Mouse (Mus musculus): ENCODE measurements around the gene Chit1. TPM values are rescaled to one million over a fixed set of nuclear protein-coding genes. Genes with fewer than 3 reads are reported as not detected.

Chit1 gene
- not detected in 2 replicates for polyA plus RNA-seq (2015; fragmentation: Nextera tagmentation; extraction: Ambion mirVana)

DNA sequence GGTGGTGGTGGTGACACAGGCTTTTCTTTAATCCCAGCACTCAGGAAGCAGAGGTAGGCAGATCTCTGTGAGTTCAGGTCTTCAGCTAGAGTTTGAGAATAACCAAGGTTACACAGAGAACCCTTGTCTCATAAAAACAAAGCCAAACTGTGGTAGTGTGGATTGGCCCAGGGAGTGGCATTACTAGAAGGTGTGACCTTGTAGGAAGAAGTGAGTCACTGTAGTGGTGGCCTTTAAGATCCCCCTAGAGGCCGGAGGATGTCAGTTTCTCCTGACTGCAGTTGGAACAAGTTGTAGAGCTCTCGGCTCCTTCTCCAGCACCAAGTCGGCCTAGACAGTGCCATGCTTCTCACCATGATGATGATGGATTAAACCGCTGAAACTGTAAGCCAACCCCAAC lies at the start of gene Chit1:
Gene Chit1 (plus strand): TSS at position 264 of the 400 bp plus-strand sequence.
- no peak within 1 kb of the TSS for H3K4me2 ChIP-seq (replicated peaks)
- 73% methylated on average over 4 of the region's 4 CpGs for WGBS
- H3K4me3 ChIP-seq (replicated peaks): no peak within 1 kb of the TSS
- no peaks in the 10 kb centered on the region for H3K36me3 ChIP-seq
- no peak within 1 kb of the TSS for H3K27ac ChIP-seq
- H3K4me1 ChIP-seq (replicated peaks): no peaks in the 10 kb centered on the region
- H3K9me3 ChIP-seq: no peaks in the 10 kb centered on the region
- H3K27me3 ChIP-seq (replicated peaks): no peaks in the 10 kb centered on the region
- no peak for ATAC-seq
- no peak within 1 kb of the TSS for H3K9ac ChIP-seq

DNA sequence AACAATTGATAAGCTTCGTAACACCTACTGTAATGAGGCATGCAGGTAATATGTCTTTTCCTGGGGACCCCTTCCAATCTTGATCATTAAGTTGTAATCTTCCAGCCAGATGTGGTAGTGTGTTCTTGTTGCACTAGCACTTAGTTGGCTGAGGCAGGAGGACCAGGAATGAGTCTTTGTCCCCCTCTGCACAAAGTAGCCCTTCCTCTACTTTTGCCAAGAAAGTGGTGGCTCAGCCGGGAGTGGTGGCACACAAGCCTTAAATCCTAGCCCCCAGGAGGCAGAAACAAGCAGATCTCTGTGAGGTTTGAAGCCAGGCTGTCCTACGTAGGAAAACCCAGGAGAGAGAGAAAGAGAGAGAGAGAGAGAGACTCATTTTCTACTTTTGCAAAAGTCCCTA lies 49.1 kb upstream of the Chit1 start:
- H3K9ac ChIP-seq: no peak overlapping the region
- no peak for ATAC-seq
- no peaks in the 10 kb centered on the region for H3K36me3 ChIP-seq
- no peaks in the 10 kb centered on the region for H3K27me3 ChIP-seq (replicated peaks)
- peak overlapping the region; percentile 99 for H3K27ac ChIP-seq
- 76% methylated on average over 3 of the region's 3 CpGs for WGBS
- no peaks in the 10 kb centered on the region for H3K9me3 ChIP-seq
- H3K4me2 ChIP-seq (replicated peaks): peak overlapping the region; percentile 80; the same call in 1 of the 2 replicates
- H3K4me1 ChIP-seq (replicated peaks): peaks cover 66% of the 10 kb centered on the region
- H3K4me3 ChIP-seq (replicated peaks): no peak overlapping the region

DNA sequence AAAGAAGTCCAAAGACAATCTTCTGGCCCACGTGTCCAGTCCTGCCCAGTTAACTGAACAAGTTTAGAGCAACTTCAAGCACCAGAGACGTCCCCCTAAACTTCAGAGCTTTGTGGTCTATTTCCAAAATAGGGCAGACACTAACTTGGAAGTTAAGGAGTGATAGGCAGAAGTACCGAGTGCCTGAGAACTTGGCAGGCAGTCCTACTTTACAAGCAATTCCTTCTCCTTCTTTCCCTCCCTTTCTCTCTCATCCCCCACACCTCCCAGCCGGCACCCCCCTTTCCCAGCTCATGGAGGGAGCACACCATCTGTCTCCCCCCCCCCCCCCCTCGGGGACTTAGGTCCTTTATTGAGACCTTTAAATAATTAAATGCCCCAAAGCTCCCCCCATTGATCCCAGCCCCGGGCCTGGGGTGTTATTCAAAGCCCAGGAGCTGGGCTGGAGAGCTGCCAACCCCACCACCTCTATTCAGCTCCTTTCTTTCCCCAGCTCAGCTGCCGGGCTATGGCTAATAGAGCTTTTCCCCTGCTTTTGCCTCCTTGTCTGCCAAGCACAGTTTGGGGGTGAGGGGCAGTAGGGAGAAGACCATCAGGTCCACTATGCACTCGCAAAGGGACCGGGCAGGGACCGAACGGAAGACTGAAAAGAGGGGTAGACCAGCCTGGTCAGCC lies 48.5 kb upstream of the Chit1 start:
- Histone ChIP-seq H3K4me2 (replicated peaks) (peak overlapping the region; percentile 47), H3K9ac (no peak overlapping the region), H3K4me1 (replicated peaks) (peaks cover 69% of the 10 kb centered on the region), H3K4me3 (replicated peaks) (no peak overlapping the region), H3K36me3 (no peaks in the 10 kb centered on the region), H3K27ac (peak overlapping the region; percentile 99), H3K9me3 (no peaks in the 10 kb centered on the region), H3K27me3 (replicated peaks) (no peaks in the 10 kb centered on the region)
- 27% methylated on average over 11 of the region's 11 CpGs for WGBS
- no peak for ATAC-seq

DNA sequence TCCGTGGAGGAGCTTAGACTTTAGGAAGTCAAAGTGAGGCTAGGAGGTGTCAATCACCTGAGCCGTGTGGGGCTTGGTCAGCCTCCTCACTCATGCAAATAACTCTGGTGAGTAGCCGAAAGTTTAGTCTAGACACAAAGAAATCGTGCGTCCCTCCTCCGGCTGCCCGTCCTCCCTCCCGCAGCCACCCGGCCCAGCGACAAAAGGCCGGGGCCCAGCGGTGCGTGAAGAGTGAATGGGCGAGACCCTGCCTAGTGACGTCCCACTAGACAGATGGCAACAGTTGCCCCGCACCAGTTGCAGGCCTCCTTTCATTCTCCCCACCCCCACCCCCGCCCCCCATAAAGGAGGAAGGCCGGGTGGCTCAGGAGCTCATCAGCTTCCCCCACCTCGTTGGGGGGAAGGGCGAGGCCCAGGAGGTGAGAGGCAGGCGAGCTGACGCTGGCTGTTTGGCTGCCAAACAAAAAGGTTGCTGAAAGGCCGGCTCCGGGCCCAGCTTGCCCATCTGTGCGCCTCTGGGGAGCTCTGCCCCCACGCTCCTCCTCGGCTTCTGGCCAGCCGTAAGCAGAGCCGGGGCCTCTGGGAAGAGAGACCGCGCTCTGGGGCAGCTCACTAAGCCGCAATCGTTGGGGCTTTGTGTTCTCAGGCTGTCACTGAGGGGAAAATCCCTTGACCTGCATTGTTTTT lies 47.8 kb upstream of the Chit1 start:
- no peaks in the 10 kb centered on the region for H3K27me3 ChIP-seq (replicated peaks)
- H3K9me3 ChIP-seq: no peaks in the 10 kb centered on the region
- H3K4me3 ChIP-seq (replicated peaks): 0 out of 2 replicates have a peak overlapping the region, but pooled peaks have one; percentile 3
- peak overlapping the region; percentile 99 for H3K27ac ChIP-seq
- peaks cover 70% of the 10 kb centered on the region for H3K4me1 ChIP-seq (replicated peaks)
- H3K4me2 ChIP-seq (replicated peaks): peak overlapping the region; percentile 47
- H3K36me3 ChIP-seq: no peaks in the 10 kb centered on the region
- 10% methylated on average over 33 of the region's 33 CpGs for WGBS
- ATAC-seq: no peak
- H3K9ac ChIP-seq: peak overlapping the region; percentile 33

DNA sequence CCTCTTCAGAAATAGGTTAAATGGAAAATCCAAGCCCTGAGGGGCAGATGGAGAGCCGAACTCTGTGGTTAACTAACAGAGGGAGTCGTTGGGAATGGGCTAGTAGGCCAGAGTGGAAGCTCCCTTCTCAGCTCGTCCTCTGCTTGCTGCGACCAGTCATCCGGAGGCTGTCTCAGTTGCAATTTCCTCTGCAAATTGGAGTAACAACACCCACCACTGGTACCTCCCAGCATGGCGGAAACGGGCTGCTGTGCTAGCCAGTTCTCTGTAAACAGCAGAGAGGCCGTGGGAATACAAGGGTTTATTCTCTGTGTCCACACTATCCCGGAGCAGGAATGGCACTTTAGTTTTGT lies 47.3 kb upstream of the Chit1 start:
- no peaks in the 10 kb centered on the region for H3K27me3 ChIP-seq (replicated peaks)
- no peaks in the 10 kb centered on the region for H3K9me3 ChIP-seq
- H3K9ac ChIP-seq: no peak overlapping the region; the same call in 1 of the 2 replicates
- peaks cover 69% of the 10 kb centered on the region for H3K4me1 ChIP-seq (replicated peaks)
- no peaks in the 10 kb centered on the region for H3K36me3 ChIP-seq
- H3K4me2 ChIP-seq (replicated peaks): peak overlapping the region; percentile 47
- H3K27ac ChIP-seq: peak overlapping the region; percentile 99
- no peak for ATAC-seq
- no peak overlapping the region for H3K4me3 ChIP-seq (replicated peaks)
- WGBS: 34% methylated on average over 9 of the region's 9 CpGs

DNA sequence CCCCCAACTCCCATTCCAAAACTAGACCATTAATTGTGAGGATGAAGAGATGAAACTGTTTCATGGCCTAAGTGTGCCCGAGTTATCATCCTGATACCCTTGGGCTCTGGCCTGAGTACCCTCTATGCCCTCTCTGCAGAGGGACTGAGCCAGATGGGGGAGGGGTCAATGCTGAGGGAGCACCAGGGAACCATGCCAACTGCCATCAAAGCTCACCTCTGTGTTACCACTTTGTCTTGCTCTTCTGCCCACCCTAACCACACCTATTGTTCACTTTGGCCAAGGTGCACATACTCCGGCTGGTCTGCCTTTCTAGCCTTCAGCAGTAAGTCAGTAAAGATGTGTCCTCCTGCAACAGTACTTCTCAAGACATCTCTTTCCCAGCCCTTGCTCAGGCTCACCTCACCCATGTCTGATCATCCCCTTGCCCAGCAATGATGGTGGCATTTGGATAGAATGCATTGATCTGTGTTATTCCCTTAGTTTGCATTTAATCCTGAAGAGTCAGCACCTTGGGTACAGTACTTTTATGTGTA lies 46.7 kb upstream of the Chit1 start:
- no peak for ATAC-seq
- H3K4me1 ChIP-seq (replicated peaks): peaks cover 69% of the 10 kb centered on the region
- no peak overlapping the region for H3K4me2 ChIP-seq (replicated peaks)
- H3K9me3 ChIP-seq: no peaks in the 10 kb centered on the region
- peak overlapping the region; percentile 99 for H3K27ac ChIP-seq
- H3K4me3 ChIP-seq (replicated peaks): no peak overlapping the region
- H3K9ac ChIP-seq: no peak overlapping the region
- no peaks in the 10 kb centered on the region for H3K27me3 ChIP-seq (replicated peaks)
- no peaks in the 10 kb centered on the region for H3K36me3 ChIP-seq
- 96% methylated on average over 2 of the region's 2 CpGs for WGBS

DNA sequence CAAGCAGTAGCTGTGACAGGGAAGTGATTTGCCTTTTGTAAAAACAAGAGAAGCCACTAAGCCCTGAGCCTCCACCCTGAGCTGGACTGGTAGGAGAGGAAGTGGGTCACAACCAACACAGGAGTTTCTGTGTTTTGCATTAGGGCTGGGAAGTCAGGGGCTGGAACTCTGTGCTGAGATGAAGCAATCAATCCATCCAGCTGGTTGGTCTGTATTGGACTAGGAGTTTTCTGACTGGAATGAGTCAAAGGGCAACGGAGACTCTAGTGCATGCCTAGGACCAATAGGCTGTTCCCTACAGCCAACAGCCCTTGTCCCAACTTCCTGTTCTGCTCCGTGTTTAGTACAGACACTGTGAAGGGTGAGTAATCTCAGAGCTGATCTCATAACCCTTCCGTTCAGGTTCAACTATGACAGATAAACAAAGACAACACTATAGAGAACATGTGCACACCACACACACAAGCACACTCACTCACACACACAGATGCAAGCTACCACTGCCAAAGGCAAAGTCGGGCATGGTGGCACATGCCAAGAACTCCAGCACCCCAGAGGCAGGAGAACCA lies 45.7 kb upstream of the Chit1 start:
- 32% methylated on average over 4 of the region's 4 CpGs for WGBS
- Histone ChIP-seq H3K4me1 (replicated peaks) (peaks cover 70% of the 10 kb centered on the region), H3K27me3 (replicated peaks) (no peaks in the 10 kb centered on the region), H3K36me3 (no peaks in the 10 kb centered on the region), H3K9ac (no peak overlapping the region), H3K4me2 (replicated peaks) (no peak overlapping the region), H3K4me3 (replicated peaks) (no peak overlapping the region), H3K9me3 (no peaks in the 10 kb centered on the region), H3K27ac (peak overlapping the region; percentile 55)
- no peak for ATAC-seq

DNA sequence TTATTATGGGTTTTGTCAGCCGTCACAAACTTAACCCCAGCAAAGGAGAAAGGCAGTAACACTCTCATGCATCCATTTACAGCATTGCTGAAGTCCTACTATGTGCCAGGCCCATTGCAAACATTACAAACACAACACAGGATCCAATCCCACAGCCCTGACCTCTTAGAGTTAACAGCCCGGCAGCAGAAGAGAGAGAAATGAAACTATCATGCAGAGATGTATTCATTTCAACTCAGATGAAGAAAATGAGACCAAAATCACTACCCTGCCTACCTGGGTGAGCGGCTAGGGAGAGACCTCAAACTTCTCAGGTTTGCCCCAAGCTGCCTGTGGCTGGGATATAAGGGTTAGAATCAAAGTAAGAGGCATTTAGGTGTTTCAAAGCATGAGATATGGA lies 44.5 kb upstream of the Chit1 start:
- Histone ChIP-seq H3K4me3 (replicated peaks) (no peak overlapping the region), H3K27me3 (replicated peaks) (no peaks in the 10 kb centered on the region), H3K36me3 (no peaks in the 10 kb centered on the region), H3K9ac (no peak overlapping the region), H3K4me2 (replicated peaks) (no peak overlapping the region; the same call in 1 of the 2 replicates), H3K9me3 (no peaks in the 10 kb centered on the region), H3K27ac (peak overlapping the region; percentile 10; the same call in 1 of the 2 replicates), H3K4me1 (replicated peaks) (peaks cover 70% of the 10 kb centered on the region)
- no peak for ATAC-seq
- WGBS: 53% methylated on average over 3 of the region's 3 CpGs

DNA sequence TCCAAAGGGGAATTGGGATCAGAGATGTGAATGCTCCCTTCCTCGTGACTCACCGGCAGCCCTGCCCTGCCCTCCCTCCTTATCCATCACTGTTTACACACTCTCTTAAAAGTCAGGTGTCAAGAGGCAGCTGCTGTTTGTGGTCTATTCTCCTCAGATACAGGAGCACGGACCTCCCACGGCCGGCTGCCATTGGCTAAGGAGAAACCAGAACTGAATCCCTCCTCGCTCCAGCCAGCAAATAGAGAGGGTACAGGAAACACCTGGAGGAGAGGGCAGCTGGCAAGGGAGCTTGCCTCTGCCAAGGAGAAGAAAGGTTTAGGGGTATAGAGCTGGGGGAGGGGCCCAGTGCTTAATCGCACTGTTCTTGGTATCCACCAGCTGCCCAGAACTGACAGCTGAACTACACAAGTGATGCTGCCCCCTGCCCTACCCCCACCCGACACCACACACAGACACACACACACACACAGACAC lies 43.9 kb upstream of the Chit1 start:
- peak overlapping the region; percentile 10; the same call in 1 of the 2 replicates for H3K27ac ChIP-seq
- H3K9ac ChIP-seq: no peak overlapping the region
- H3K4me3 ChIP-seq (replicated peaks): no peak overlapping the region
- no peaks in the 10 kb centered on the region for H3K36me3 ChIP-seq
- H3K27me3 ChIP-seq (replicated peaks): no peaks in the 10 kb centered on the region
- peak; percentile 82 for ATAC-seq
- H3K4me2 ChIP-seq (replicated peaks): no peak overlapping the region; the same call in 1 of the 2 replicates
- whole genome bisulfite sequencing: 2% methylated on average over 8 of the region's 8 CpGs
- H3K4me1 ChIP-seq (replicated peaks): peaks cover 69% of the 10 kb centered on the region
- H3K9me3 ChIP-seq: no peaks in the 10 kb centered on the region

DNA sequence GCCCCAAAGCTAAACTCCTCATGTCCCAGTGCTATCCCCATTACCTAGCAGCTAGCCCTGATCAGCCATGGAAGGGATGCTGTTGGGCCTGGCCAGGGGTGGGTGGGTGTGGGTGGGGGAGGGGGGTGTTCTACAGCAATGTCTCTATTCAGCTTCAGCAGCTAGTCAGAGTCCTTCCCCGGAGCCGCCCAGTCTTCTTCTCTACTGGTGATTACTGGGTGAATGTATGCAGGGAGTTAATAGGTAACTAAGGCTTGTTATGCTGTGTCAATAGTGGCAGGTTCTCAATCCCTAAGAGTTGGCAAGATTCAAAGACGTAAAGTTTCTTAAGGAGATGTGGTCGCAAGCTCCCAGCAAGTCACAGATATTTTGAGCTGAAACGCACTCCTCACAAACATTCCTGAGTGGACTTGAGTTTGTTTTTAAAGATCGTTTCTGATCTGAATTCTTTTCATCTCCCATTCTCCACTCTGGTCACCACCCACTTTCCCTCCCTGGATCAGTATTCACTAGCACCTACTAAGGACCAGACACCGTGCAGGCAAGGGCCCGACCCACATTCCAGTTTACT lies 40.9 kb upstream of the Chit1 start:
- Histone ChIP-seq H3K4me2 (replicated peaks) (peak overlapping the region; percentile 43), H3K9me3 (no peaks in the 10 kb centered on the region), H3K36me3 (no peaks in the 10 kb centered on the region), H3K27me3 (replicated peaks) (no peaks in the 10 kb centered on the region), H3K9ac (no peak overlapping the region), H3K27ac (peak overlapping the region; percentile 69), H3K4me3 (replicated peaks) (no peak overlapping the region), H3K4me1 (replicated peaks) (peaks cover 45% of the 10 kb centered on the region)
- WGBS: 41% methylated on average over 8 of the region's 8 CpGs
- peak; percentile 73 for ATAC-seq

DNA sequence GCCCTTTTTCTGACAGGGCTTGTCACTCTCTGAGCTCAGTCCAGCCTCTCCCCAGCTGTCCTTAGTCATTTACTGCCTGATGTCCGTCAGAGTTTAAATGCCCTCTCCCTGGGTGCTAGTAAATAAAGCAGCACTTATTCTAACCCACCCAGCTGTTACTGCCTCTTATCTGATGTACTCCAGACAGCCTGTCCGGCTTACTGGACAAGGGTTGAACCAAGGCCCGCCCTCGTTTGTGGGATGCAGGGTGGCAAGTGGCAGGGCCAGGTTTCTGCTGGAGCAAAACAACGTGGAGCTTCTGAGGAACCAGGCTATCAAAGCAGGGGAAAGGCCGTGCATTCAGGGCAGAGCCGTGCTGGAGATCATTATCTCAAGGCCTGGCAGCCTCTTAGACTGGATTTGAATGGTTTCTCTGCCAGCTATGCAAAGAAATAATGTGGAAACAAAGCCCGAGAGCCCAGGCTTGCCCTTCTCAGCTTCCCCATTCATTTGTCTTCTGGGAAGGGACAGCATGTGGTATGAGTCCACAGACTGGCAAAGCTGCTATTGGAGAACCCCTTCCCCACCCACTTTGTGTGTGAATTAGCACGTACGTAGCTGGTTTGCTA lies 39.5 kb upstream of the Chit1 start:
- H3K36me3 ChIP-seq: no peaks in the 10 kb centered on the region
- WGBS: 41% methylated on average over 10 of the region's 10 CpGs
- no peak overlapping the region for H3K9ac ChIP-seq
- peak overlapping the region; percentile 17 for H3K27ac ChIP-seq
- ATAC-seq: 0 out of 2 replicates have a peak, but pooled peaks have one; percentile 5
- peaks cover 44% of the 10 kb centered on the region for H3K4me1 ChIP-seq (replicated peaks)
- no peak overlapping the region for H3K4me3 ChIP-seq (replicated peaks)
- H3K4me2 ChIP-seq (replicated peaks): no peak overlapping the region
- H3K27me3 ChIP-seq (replicated peaks): no peaks in the 10 kb centered on the region
- no peaks in the 10 kb centered on the region for H3K9me3 ChIP-seq

Measured in intestine, embryonic 15.5 days (tissue).